Mouse (Mus musculus): ENCODE data around the gene Rap1a. TPM values are rescaled to one million over a fixed set of nuclear protein-coding genes. Genes with fewer than 3 reads are reported as not detected.

The Rap1a gene
- total RNA-seq, 4 experiments from 2014 or later = 80.2 to 101 (median 89.7) TPM

DNA sequence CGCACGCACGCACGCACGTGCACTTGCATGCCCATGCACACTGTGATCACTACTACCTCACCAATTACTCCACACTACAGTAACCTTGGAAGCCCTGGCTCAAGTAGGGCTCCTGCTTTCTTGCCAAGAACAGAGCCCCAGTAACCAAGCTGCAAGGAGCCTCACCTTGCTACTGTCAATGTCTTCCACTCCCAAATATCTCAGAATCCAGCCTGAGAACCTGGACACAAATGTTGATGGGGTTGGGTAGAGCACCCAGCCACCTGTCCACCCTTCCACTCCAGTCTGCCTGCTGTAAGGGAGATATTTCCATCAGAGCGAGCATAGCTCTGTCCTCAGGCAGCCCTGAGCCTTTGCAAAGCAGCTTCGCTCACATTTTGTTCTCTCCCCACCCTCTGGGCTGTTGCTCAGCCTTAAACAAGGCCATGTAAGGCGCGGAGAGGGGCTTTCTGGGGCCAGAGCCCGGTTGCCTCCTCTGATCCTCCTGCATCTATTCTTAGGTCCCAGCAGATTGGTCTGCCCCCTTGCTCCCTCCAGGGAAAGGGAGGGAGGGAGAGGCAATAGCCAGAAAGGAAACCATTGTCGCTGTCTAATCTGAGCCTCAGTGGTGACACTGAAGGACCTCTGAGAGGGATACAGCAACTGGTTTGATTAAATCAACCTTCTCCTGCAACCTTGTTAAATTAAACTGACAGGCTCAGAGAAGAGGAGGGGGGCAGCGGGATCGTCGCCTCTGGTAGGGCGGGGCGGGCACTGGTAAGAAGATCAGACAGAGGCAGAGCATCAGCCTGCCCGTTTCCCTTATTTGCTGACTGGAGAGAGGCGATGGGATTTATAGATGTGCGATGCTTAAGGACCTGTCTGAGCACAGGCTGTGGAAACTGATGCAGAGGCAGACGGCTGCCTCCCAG, 105.4 kb downstream of the Rap1a start:
- DNase-seq (ENCODE audit: low spot score in 2 of 2) = no peak

DNA sequence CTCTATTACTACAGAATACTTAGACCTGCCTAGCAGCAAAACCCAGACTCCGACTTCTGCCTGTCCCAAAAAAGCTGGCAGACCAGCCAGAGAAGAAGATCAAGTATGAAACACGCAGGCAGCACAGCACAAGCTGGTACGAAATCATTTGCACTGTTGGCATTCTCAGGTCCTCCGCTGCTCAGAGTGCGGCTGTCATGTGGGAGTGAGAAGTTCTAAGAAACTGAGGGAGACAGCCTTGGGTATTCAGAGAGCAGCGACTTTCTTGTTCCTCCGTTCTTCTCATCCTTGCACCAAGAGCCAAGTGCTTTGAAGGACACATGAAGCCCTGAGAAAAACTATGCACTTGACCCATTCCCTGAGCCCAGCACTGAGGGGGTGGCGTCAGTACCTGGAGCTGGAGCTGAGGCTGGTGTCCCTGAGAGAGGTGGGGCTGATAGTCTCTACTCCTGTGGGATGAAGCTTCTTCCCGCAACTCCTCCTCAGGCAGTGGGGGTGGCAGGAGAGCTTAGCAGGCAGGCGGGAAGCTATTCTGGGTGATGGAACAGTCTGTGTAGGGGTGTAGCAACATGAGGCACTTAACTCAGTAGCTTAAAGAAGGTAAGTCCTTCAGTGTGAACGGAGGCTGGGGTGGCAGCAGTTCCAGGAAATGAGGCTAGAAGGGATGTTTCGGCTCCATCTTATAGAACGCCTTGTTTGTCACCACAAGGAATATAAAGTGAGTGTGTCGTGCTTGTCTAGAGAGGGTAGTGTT, 107.6 kb downstream of the Rap1a start:
- DNase-seq (ENCODE audit: low spot score in 2 of 2) = peak; percentile 72 to 80

DNA sequence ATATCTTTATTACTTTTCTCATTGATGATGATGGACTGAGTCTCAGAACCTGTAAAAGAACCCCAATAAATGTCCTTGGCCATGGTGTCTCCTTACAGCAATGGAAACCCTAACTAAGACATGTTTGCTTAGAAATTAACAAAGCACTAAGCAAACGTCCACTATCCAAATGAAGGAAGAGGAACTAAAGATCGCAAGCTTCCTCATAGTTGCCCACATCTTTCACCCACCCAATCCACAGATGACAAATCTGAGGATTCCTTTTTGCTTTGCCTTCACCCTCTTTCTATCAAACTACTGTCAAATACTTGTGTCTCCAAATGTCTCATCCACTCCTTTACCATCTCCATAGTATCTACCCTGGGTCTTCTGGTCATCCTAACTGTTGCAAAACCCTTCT, 112.6 kb downstream of the Rap1a start:
- no peak for DNase-seq (ENCODE audit: low spot score in 2 of 2)

DNA sequence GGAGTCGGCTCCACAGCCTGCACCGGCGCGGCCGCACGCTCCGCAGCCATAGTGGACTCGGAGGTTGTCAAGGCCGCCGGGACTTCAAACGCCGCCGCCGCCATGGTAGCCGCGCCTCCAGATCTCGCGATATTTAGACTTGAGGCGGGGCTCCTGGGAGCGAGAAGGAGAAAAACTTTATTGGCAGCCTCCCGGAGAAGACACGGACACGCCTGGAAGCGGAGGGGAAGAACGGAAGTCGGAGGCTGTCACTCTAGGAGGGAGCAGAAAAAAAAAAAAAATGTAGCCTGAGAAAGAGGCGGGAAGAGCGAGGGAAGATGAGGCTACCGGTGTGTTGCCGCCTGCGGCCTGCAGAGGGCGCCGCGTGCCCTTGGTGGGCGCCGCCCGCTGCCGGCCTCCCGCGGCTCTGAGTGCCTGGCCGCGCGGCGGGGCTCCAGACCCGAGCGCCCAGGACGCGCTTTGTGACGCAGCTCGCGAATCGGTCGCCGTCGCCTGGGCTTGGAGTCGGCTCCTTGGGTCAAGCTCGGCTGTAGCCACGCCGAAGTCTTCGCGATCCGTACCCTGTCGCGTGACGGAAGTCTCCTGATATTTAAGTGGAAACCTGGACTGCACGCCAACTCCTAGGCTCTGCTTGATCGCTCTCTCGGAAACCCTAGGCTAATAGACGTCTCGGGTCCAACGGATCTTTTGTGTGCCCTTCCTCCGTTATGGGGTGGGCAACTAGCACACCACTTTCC, 113.6 kb downstream of the Rap1a start, which contains the start of gene Ddx20:
Ddx20 (minus strand) TSS at position 251 of the 737 bp plus-strand sequence.
- peak; percentile 91 to 94 for DNase-seq (ENCODE audit: low spot score in 2 of 2)

DNA sequence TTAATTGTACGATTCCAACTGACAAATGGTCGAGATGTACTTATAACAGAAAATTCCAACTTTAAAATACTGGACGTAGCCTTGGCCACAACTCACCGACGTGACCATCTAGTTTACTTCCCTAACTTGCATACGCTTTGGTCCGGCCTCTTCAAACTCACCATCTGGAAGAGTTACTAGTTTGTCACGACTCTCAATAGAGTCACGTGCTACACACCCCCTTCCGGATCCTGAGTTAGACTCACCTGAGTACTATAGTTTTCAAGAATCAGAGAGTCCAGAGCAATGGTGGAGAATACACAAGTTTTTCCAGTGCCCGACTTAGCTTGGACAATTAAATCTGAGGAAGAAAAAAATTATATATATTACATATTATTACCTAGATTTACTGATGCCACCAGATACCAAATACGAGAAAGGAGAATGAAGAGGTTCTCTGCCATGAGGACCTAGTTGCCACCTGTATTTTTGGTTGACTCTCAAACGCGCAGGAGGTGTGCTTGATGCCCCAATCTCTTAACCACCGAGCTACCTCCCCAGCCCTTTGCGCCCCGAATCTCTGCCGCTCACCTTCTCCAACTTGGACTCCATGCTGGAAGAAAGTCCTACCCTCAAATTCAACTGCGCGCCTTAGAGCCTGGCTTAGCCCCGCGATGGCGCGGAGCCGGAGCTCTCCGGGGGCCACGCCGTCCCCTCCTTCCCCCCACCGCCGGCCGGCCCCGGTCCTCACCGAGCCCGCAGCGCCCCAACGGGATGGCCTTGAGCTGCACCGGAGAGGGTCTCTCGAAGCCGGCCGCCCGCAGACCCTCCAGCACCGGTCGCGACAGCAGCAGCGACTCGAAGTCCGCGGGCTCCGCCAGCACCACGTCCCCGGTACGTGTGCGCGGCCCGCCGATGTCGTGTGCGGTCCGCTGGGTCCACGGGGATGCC, 114.5 kb downstream of the Rap1a start:
- no peak for DNase-seq (ENCODE audit: low spot score in 2 of 2)

DNA sequence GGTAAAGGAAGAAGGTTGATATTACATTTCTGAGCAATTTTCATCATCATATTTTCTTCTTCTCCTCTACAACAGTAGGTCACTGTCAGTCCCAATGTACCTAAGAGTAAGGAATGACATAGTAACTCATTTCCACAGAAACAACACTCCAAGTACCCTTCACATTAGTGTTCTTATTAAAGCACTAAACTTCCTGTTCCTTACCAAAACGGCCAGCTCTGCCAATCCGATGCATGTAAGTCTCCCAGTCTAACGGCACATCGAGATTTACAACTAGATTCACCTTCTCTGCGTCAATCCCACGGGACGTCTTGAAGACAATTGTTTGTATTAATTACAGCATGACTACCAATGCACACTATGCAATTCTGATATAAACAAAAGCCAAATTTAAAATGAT, 120.8 kb downstream of the Rap1a start:
- DNase-seq (ENCODE audit: low spot score in 2 of 2) = no peak

Other genes starting within 250 kb of the Rap1a start
- 10 to 100 TPM; 12.6 to 13.5 (median 13.1) TPM for gene Ddx20, start 113.8 kb downstream of the Rap1a start, total RNA-seq (2022)
- gene Inka2, start 96.7 kb downstream of the Rap1a start, total RNA-seq (2022) = 10 to 100 TPM; 69.6 to 79.1 (median 72.2) TPM
- 1 to 10 TPM in 3 of 4 experiments, under 1 TPM in 1; 0.89 to 3.8 (median 2.5) TPM for gene Adora3, start 69.5 kb upstream of the Rap1a start, total RNA-seq (2022)
- under 1 TPM; 0.41 to 0.78 (median 0.63) TPM for gene Tmigd3, start 69.6 kb upstream of the Rap1a start, total RNA-seq (2022)
- 1 to 10 TPM in 3 of 4 experiments, under 1 TPM in 1; 0.47 to 2.4 (median 1.5) TPM for gene I830077J02Rik, start 131.3 kb upstream of the Rap1a start, total RNA-seq (2022)
- gene Wdr77, start 158.0 kb upstream of the Rap1a start, total RNA-seq (2022) = 10 to 100 TPM; 43.3 to 55.6 (median 52.0) TPM
- gene Atp5f1, start 158.8 kb upstream of the Rap1a start, total RNA-seq (2022) = 100 to 1,000 TPM; 237 to 261 (median 249) TPM
- 1 to 10 TPM; 2.7 to 5.4 (median 4.1) TPM for gene Ovgp1, start 172.4 kb upstream of the Rap1a start, total RNA-seq (2022)
- gene Pifo, start 213.3 kb upstream of the Rap1a start, total RNA-seq (2022) = 1 to 10 TPM in 2 of 4 experiments, under 1 TPM in 2; 0.55 to 1.1 (median 0.81) TPM
- gene Chil5, start 231.5 kb upstream of the Rap1a start, total RNA-seq (2022) = not detected